Mouse (Mus musculus): ENCODE data around the gene Col5a2. TPM values are rescaled to one million over a fixed set of nuclear protein-coding genes. Genes with fewer than 3 reads are reported as not detected.
"Not testable (repeated sequence)": the region's sequence is repeated elsewhere in the genome, so short reads cannot be mapped to it uniquely, and the experiment has no call there.

The Col5a2 gene
- total and polyA plus RNA-seq, 3 experiments: 0.38 TPM; not detected in 2

GRCm38 (mm10) chr1:45455763-45456162, 47.3 kb downstream of the Col5a2 start:
- ATAC-seq (ENCODE audit: extremely low read depth, insufficient number of reproducible peaks, low FRiP score, poor library complexity, severe bottlenecking) (no peak), DNase-seq (ENCODE audit: low spot score) (no peak)
- H3K4me1 ChIP-seq (ENCODE audit: insufficient read depth, low read depth, low read length): no peaks in the 10 kb centered on the region
- TF ChIP-seq GATA1 (IDR thresholded peaks at IDR 0.05; ENCODE audit: borderline replicate concordance, low read length) (no peak), POLR2AphosphoS5 (IDR thresholded peaks at IDR 0.05; ENCODE audit: insufficient replicate concordance, low read depth, low read length) (no peak), TAL1 (conservative IDR thresholded peaks at IDR 0.05; ENCODE audit: low read depth, low read length) (no peak), GATA2 (IDR thresholded peaks at IDR 0.05; ENCODE audit: borderline replicate concordance, low read depth, low read length) (no peak), CTCF (IDR thresholded peaks at IDR 0.05; ENCODE audit: low read depth, low read length) (no peak)
- H3K4me3 ChIP-seq (ENCODE audit: low read depth, low read length): no peak overlapping the region
- no peaks in the 10 kb centered on the region for H3K36me3 ChIP-seq (replicated peaks)
- no peaks in the 10 kb centered on the region for H3K27me3 ChIP-seq (ENCODE audit: insufficient read depth, low read length)
- H3K9me3 ChIP-seq (replicated peaks): no peaks in the 10 kb centered on the region

GRCm38 (mm10) chr1:45448856-45449255, 54.2 kb downstream of the Col5a2 start:
- no peak for DNase-seq (ENCODE audit: low spot score)
- Histone ChIP-seq H3K4me1 (ENCODE audit: insufficient read depth, low read depth, low read length) (no peaks in the 10 kb centered on the region), H3K4me3 (ENCODE audit: low read depth, low read length) (no peak overlapping the region), H3K27me3 (ENCODE audit: insufficient read depth, low read length) (no peaks in the 10 kb centered on the region), H3K36me3 (replicated peaks) (no peaks in the 10 kb centered on the region), H3K9me3 (replicated peaks) (no peaks in the 10 kb centered on the region)
- no peak for TF ChIP-seq GATA2 (IDR thresholded peaks at IDR 0.05; ENCODE audit: borderline replicate concordance, low read depth, low read length)
- TF ChIP-seq POLR2AphosphoS5 (IDR thresholded peaks at IDR 0.05; ENCODE audit: insufficient replicate concordance, low read depth, low read length): no peak
- TF ChIP-seq GATA1 (IDR thresholded peaks at IDR 0.05; ENCODE audit: borderline replicate concordance, low read length): no peak
- TF ChIP-seq CTCF (IDR thresholded peaks at IDR 0.05; ENCODE audit: low read depth, low read length): no peak
- no peak for TF ChIP-seq TAL1 (conservative IDR thresholded peaks at IDR 0.05; ENCODE audit: low read depth, low read length)
- no peak for ATAC-seq (ENCODE audit: extremely low read depth, insufficient number of reproducible peaks, low FRiP score, poor library complexity, severe bottlenecking)

GRCm38 (mm10) chr1:45431922-45432321, 71.2 kb downstream of the Col5a2 start:
- peak; percentile 9 for DNase-seq (ENCODE audit: low spot score)
- no peaks in the 10 kb centered on the region for H3K36me3 ChIP-seq (replicated peaks)
- ATAC-seq (ENCODE audit: extremely low read depth, insufficient number of reproducible peaks, low FRiP score, poor library complexity, severe bottlenecking): peak; percentile 60
- TF ChIP-seq TAL1 (conservative IDR thresholded peaks at IDR 0.05; ENCODE audit: low read depth, low read length): no peak
- no peak for TF ChIP-seq GATA1 (IDR thresholded peaks at IDR 0.05; ENCODE audit: borderline replicate concordance, low read length)
- TF ChIP-seq GATA2 (IDR thresholded peaks at IDR 0.05; ENCODE audit: borderline replicate concordance, low read depth, low read length): no peak
- no peak for TF ChIP-seq POLR2AphosphoS5 (IDR thresholded peaks at IDR 0.05; ENCODE audit: insufficient replicate concordance, low read depth, low read length)
- TF ChIP-seq CTCF (IDR thresholded peaks at IDR 0.05; ENCODE audit: low read depth, low read length): peak; percentile 70
- no peaks in the 10 kb centered on the region for H3K27me3 ChIP-seq (ENCODE audit: insufficient read depth, low read length)
- H3K4me1 ChIP-seq (ENCODE audit: insufficient read depth, low read depth, low read length): no peaks in the 10 kb centered on the region
- H3K9me3 ChIP-seq (replicated peaks): no peaks in the 10 kb centered on the region
- H3K4me3 ChIP-seq (ENCODE audit: low read depth, low read length): no peak overlapping the region

GRCm38 (mm10) chr1:45430520-45430919, 72.6 kb downstream of the Col5a2 start:
- Histone ChIP-seq H3K9me3 (replicated peaks) (no peaks in the 10 kb centered on the region), H3K36me3 (replicated peaks) (no peaks in the 10 kb centered on the region), H3K4me1 (ENCODE audit: insufficient read depth, low read depth, low read length) (no peaks in the 10 kb centered on the region), H3K27me3 (ENCODE audit: insufficient read depth, low read length) (no peaks in the 10 kb centered on the region), H3K4me3 (ENCODE audit: low read depth, low read length) (no peak overlapping the region)
- TF ChIP-seq GATA1 (IDR thresholded peaks at IDR 0.05; ENCODE audit: borderline replicate concordance, low read length): no peak
- TF ChIP-seq POLR2AphosphoS5 (IDR thresholded peaks at IDR 0.05; ENCODE audit: insufficient replicate concordance, low read depth, low read length): no peak
- TF ChIP-seq GATA2 (IDR thresholded peaks at IDR 0.05; ENCODE audit: borderline replicate concordance, low read depth, low read length): no peak
- no peak for TF ChIP-seq TAL1 (conservative IDR thresholded peaks at IDR 0.05; ENCODE audit: low read depth, low read length)
- no peak for TF ChIP-seq CTCF (IDR thresholded peaks at IDR 0.05; ENCODE audit: low read depth, low read length)
- ATAC-seq (ENCODE audit: extremely low read depth, insufficient number of reproducible peaks, low FRiP score, poor library complexity, severe bottlenecking) (no peak), DNase-seq (ENCODE audit: low spot score) (no peak)

GRCm38 (mm10) chr1:45429145-45429544, 73.9 kb downstream of the Col5a2 start:
- not testable (repeated sequence) for DNase-seq (ENCODE audit: low spot score); ATAC-seq (ENCODE audit: extremely low read depth, insufficient number of reproducible peaks, low FRiP score, poor library complexity, severe bottlenecking); H3K27me3 ChIP-seq (ENCODE audit: insufficient read depth, low read length); H3K4me3 ChIP-seq (ENCODE audit: low read depth, low read length); H3K9me3 ChIP-seq (replicated peaks); H3K36me3 ChIP-seq (replicated peaks); H3K4me1 ChIP-seq (ENCODE audit: insufficient read depth, low read depth, low read length)

GRCm38 (mm10) chr1:45423915-45424314, 79.2 kb downstream of the Col5a2 start:
- H3K4me3 ChIP-seq (ENCODE audit: low read depth, low read length): no peak overlapping the region
- no peaks in the 10 kb centered on the region for H3K27me3 ChIP-seq (ENCODE audit: insufficient read depth, low read length)
- no peak for TF ChIP-seq GATA1 (IDR thresholded peaks at IDR 0.05; ENCODE audit: borderline replicate concordance, low read length)
- no peak for TF ChIP-seq POLR2AphosphoS5 (IDR thresholded peaks at IDR 0.05; ENCODE audit: insufficient replicate concordance, low read depth, low read length)
- TF ChIP-seq GATA2 (IDR thresholded peaks at IDR 0.05; ENCODE audit: borderline replicate concordance, low read depth, low read length): no peak
- no peak for TF ChIP-seq CTCF (IDR thresholded peaks at IDR 0.05; ENCODE audit: low read depth, low read length)
- no peak for TF ChIP-seq TAL1 (conservative IDR thresholded peaks at IDR 0.05; ENCODE audit: low read depth, low read length)
- DNase-seq (ENCODE audit: low spot score): no peak
- no peaks in the 10 kb centered on the region for H3K9me3 ChIP-seq (replicated peaks)
- no peaks in the 10 kb centered on the region for H3K36me3 ChIP-seq (replicated peaks)
- no peak for ATAC-seq (ENCODE audit: extremely low read depth, insufficient number of reproducible peaks, low FRiP score, poor library complexity, severe bottlenecking)
- no peaks in the 10 kb centered on the region for H3K4me1 ChIP-seq (ENCODE audit: insufficient read depth, low read depth, low read length)

- ATAC-seq (ENCODE audit: extremely low read depth, insufficient number of reproducible peaks, low FRiP score, poor library complexity, severe bottlenecking): no peak
- Histone ChIP-seq H3K9me3 (replicated peaks) (no peaks in the 10 kb centered on the region), H3K4me1 (ENCODE audit: insufficient read depth, low read depth, low read length) (no peaks in the 10 kb centered on the region), H3K4me3 (ENCODE audit: low read depth, low read length) (no peak overlapping the region), H3K36me3 (replicated peaks) (no peaks in the 10 kb centered on the region), H3K27me3 (ENCODE audit: insufficient read depth, low read length) (no peaks in the 10 kb centered on the region)
- no peak for TF ChIP-seq POLR2AphosphoS5 (IDR thresholded peaks at IDR 0.05; ENCODE audit: insufficient replicate concordance, low read depth, low read length)
- no peak for TF ChIP-seq GATA1 (IDR thresholded peaks at IDR 0.05; ENCODE audit: borderline replicate concordance, low read length)
- no peak for TF ChIP-seq GATA2 (IDR thresholded peaks at IDR 0.05; ENCODE audit: borderline replicate concordance, low read depth, low read length)
- no peak for TF ChIP-seq TAL1 (conservative IDR thresholded peaks at IDR 0.05; ENCODE audit: low read depth, low read length)
- no peak for TF ChIP-seq CTCF (IDR thresholded peaks at IDR 0.05; ENCODE audit: low read depth, low read length)
- no peak for DNase-seq (ENCODE audit: low spot score)
Observed at GRCm38 (mm10) chr1:45420554-45420953, 82.5 kb downstream of the Col5a2 start.

All from G1E (cell line).